Mouse (Mus musculus) neutrophil, adult 5-6 weeks (primary cell): Measurements from ENCODE around the gene Wdhd1. TPM values are rescaled to one million over a fixed set of nuclear protein-coding genes. Genes with fewer than 3 reads are reported as not detected.
"Not testable (repeated sequence)": the region's sequence is repeated elsewhere in the genome, so short reads cannot be mapped to it uniquely, and the experiment has no call there.

Source experiments
- ATAC-seq: fragments of 151-379, 151-347 bp; 2 replicates; pipeline ENCODE4 v1.8.0; 2017; ENCODE audit warnings: mild to moderate bottlenecking, moderate TSS enrichment; ENCODE audit not compliant: insufficient number of reproducible peaks, poor library complexity, low FRiP score, severe bottlenecking; ENCODE audit errors: extremely low read depth
- total RNA-seq: library from RNA; stranded (forward); fragments of 200-1000 nt; gene quantifications from 2 replicates; pipeline ENCODE4 v1.2.3, GENCODE M21; 2017

The Wdhd1 gene
- 21.1 and 31.9 TPM in 2 replicates for total RNA-seq

DNA sequence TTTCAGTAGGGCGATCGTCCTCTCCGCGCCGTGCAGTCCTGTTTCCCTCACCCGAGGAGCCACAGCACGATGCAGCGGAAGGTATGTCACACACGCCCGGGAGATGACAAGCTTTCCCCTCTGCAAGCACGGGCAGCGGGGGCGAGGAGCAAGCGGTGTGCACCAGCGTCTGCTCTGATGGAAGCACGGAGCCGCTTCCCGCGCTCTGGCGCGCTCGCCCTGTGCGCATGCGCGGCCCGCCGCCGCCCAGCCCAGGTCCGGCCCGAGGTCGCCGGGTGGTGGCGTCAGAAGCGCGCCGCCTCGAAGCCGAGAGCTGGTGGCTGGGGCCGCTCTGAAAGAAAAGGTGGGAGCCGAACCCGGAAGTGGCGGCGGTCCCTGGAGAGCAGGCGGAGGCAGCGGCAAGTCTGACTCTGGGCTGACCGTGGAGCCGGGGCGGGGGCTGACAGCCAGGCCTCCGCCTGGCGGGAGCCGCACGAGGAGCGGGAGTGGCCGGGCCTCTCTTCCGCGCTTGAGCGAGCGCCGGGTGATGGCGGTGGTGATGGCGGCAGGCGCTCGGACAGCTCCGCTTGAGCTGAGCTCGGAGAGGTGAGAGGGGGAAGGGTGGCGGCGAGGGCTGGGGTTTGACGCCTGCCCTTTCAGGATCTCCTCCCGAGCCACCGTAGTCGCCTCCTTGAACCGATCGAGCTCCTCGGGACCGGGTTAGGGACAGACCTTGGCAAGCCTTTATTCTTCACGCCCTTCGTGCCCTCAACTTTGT, at the start of gene Wdhd1, which contains the start of gene Socs4:
Gene Wdhd1 (minus strand): TSS at position 221 of the 757 bp plus-strand sequence.
Gene Socs4 (plus strand): TSS at position 295 of the 757 bp plus-strand sequence.
- ATAC-seq: peak; percentile 85

DNA sequence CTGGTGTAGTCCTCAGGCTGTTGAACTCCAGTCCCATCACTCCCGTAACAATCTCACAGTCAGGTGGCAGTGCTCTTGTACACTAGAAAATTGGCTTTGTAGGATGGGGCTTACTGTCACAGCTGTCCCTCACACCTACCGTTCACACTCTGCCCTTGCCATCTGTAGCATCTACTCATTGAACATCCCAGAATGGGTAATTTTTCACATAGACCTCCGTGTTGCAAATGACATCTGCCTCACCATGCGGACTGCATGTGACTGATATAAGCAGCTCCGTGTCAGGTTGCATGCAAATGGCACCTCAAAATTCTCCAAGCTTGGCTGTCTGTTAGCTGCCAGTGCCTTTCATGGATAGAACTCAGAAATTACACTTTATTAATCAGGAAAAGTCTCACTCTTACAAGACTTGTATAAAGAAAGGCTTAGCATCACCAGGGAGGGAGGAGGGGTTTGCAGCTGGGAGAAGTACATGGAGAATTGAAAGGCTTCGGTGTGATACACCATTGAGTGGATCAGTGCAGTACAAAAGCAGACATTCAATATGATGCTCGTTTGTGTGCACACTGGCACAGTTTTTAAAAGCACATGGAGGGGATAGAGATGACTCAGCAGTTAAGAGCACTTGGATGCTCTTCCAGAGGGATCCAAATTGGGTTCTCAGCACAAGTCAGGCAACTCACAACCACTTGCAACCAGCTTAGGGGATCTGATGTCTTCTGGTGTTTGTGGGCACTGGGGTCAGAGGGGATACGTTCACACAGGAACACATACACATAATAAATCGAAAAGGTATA, 49.5 kb upstream of the Wdhd1 start:
- ATAC-seq: no peak

DNA sequence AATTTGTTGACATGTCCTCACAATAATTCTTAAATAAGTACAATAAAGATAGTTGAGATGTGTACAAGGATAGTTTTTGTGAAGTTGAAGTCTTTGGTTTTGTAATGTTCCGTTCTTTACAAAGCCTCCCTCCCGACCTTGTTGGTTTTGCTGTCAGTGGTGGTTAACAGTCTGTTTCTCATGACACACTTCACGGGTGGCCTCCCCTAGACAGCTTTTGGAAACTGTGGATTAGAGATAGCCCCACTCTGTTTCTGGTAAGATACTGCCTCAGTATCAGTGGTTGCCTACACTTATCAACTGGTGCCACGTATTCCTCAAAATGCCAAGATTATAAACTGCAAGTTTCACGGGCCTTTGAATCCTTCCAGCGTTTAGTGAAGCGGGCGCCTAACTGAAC, 44.9 kb upstream of the Wdhd1 start:
- ATAC-seq: not testable (repeated sequence)

- ATAC-seq: no peak
These were observed 42.7 kb upstream of the Wdhd1 start for GRCm38 (mm10) chr14:47319362-47319761.

GRCm38 (mm10) chr14:47310342-47311181, 33.9 kb upstream of the Wdhd1 start:
- no peak for ATAC-seq

DNA sequence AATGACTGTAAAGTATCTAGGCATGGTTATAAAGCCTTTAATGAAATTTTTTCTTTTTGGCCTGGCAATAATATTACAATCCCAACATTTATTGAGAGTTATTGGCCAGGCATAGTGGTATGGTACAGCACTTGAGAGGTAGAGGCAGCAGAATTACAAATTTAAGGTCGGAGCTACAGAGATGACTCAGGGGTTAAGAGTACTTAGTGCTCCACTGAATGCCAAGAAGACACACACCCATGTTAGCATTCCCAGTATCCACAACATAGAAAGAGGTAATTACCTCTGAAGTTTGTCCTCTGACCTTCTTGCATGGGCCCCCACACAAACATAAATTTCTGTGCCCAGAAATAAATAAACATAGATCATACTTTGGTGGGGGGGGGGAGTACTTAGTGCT, 32.4 kb upstream of the Wdhd1 start:
- ATAC-seq: no peak

- no peak for ATAC-seq
These were observed 31.0 kb upstream of the Wdhd1 start for GRCm38 (mm10) chr14:47307669-47308068.

DNA sequence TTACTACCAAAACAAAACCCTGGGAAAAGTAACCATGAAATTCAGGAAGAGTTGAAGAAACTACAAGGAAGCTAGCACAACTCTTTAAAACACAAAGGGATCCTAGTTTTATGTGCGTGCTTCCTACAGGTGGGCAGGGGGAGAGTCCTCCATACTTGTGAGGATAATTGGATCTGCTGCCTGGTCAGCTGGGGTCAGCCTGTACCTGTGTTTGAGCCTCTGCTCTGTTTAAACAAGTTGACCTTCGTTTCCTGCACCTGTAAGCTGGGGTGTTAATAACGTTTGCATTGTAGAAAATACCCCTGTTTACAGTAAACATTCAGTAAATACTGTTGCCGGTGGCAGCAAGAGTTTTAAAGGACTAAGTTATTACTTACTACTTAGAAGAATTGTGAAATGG, 29.3 kb upstream of the Wdhd1 start:
- ATAC-seq: no peak

DNA sequence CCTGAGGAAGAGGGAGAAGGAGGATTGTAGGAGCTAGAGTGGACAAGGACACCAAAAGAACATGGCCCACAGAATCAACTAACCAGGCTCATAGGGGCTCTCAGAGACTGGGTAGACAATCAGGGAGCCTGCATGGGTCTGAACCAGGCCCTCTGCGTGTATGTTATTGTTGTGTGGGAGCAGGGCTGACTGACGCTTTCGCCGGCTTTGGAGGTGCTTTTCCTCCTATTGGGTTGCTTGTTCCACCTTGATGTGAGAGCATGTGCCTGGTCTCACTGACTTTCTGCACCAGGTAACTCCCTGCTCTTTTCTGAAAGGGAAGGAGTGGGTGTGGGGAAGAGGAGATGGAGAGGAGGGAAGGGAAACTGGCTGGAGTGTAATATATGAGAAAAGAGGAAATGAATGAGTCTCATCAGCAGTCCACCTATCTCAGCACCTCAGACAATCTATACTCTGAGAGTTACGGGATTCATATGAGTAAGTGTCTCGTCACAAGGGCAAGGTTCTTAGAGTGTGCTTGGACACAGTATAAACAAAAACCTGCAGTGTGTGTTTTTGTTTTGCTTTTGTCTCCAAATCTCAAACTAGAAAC, 28.3 kb upstream of the Wdhd1 start:
- ATAC-seq: no peak

- ATAC-seq: no peak
These were observed 26.4 kb upstream of the Wdhd1 start for GRCm38 (mm10) chr14:47302885-47303680.

GRCm38 (mm10) chr14:47298819-47299261, 22.2 kb upstream of the Wdhd1 start:
- ATAC-seq: no peak

GRCm38 (mm10) chr14:47298408-47298792, 21.7 kb upstream of the Wdhd1 start:
- ATAC-seq: no peak

- ATAC-seq: peak; percentile 99
These were observed 21.2 kb upstream of the Wdhd1 start, which contains the start of gene Mapk1ip1l for GRCm38 (mm10) chr14:47297785-47298407. Mapk1ip1l (plus strand) TSS chr14:47298266.

DNA sequence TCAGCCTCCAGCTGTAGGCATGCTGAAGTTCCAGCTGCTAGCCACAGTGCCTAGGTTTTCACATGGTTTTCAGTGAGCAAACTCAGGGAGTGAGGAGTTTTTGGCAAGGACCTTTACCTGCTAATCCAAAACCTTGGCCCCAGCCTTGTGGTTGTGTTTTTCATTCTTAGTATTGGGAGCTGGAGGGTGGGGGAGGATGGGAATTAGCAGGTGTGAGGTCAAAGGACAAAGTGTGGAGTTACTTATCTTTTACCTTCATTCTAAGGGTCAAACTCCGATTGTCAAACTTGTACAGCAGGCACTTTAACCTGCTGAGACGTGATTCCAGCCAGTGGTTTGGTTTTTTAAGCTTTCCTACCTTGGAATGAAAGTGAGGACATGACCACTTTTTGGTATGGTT, 19.6 kb upstream of the Wdhd1 start:
- no peak for ATAC-seq

DNA sequence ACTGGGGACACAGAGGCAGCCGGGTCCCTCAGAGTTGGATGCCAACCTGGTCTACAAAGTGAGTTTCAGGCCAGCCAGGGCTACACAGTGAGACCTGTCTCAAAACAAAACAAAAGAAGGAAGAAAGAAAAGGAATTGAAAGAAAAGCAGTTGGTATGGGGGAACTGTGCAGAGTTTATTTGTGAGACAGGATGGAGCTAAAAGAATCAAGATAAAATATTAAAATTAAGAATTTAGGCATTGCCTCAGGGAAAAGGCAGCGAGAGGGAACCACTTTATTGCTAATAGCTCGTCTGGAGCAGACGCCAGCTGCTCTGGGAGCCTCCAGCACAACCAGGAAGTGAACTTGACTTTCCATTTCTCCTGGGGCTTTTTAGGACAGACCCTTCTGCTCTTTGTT, 17.5 kb upstream of the Wdhd1 start:
- no peak for ATAC-seq

DNA sequence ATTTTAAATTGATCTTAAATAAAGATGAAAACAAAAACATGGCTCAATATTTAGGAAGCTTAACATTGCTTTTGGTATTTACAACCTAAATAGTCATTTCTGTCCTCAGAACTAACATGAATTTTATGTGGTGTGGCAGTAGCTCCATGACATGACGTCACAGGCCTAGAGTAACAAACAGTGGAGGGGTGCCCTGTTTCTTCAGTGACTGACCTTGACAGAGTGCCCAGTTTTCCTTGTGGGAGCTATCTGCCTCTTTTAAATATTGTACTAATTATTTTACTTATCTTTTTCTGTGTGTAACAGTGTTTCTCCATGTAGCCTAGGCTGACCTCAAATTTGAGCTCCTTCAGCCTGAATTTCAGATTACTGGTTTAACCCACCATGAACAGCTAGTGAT, 15.1 kb upstream of the Wdhd1 start:
- no peak for ATAC-seq

DNA sequence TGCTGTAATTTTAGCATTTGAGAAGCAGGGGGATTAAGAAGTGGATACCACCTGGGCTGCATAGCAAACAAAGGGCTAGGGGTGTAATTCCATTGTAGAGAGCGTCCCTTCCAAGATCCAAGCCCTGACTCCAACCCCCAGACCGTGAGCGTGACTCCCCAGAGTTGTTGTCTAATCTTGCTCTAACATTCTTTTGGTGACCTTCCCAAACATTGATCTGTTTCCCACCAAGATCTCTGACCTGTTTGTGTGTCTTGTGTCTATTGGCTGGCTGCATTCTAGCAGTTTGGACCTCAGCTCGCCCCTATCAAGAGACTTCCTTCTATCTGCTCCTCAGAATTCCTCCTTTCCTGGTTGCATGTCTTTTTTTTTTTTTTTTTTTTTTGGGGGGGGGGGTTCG, 10.4 kb upstream of the Wdhd1 start:
- ATAC-seq: no peak

DNA sequence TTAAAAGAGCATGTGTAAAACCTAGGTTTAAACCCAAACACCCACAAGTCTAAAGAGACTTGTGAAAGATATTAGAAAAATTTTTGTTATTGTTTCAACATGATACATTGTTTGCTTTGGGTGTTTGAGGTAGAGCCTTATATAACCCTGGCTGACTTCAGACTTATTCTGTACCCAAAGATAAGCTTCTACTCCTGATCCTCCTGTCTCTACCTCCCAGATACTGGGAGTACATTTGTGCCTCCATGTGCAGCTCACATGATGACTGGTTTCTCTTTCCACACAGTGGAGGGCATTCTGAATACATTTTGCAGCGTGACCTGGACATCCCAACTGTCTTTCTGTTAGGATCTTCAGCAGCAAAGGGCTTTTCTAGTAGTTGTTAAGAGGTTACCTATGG, 9.6 kb upstream of the Wdhd1 start:
- no peak for ATAC-seq
